Mouse (Mus musculus): ENCODE measurements around the gene Rsph3a. TPM values are rescaled to one million over a fixed set of nuclear protein-coding genes. Genes with fewer than 3 reads are reported as not detected.
"Not testable (repeated sequence)": the region's sequence is repeated elsewhere in the genome, so short reads cannot be mapped to it uniquely, and the experiment has no call there.

Gene Rsph3a
- 71.9 and 76.0 TPM in 2 replicates for polyA plus RNA-seq (2015; fragmentation: Nextera tagmentation; extraction: Ambion mirVana)

DNA sequence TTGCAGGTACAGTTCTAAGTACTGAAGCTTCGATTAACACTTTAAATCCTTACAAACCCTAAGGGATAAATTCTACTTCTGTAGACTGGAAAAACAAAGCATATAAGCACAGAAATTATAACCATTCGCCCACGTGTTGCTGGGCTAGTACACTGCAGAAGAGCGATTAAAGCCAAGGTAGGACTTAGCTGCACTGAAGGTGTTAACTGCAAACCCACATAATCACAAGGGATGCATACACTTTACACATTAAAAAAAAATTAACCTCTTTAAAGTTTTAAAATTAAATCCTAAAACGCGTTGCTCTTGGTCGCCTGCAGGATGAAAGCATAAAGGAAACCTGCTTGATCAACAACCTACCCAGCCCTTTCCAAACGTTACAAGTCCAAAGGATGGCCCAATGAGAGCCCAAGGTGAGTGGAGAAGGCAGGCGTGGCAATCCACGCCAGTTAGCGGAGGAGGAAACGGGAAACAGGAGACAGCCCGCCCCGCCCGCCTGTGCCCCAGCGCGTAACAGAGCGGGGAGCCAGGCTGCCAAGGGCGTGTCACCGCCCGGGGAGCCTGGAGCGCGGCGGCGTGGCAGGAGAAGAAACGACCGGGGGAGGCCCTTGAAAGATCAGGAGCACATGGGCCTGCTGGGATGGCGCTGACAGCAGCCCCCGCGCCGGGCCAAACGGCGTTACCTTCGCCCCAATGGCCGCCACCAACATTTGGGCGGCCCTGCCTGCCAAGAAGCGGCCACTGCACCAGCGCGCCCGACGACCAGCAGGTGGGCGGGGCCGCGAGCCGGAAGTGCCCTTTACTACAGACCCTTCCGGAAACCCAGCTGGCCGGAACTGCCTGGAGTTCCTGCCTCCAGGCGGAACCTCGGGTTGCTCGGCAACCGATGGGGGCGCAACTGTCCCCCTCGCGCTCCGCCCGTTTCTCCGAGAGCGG is at the start of gene Rsph3a:
Gene Rsph3a (plus strand): TSS at position 498 of the 936 bp plus-strand sequence.
- WGBS, result 4% methylated on average over 50 of the region's 58 CpGs
- ATAC-seq, result peak; percentile 98
- Histone ChIP-seq H3K27ac (ENCODE audit: low read length) (peak within 1 kb of the TSS; percentile 90), H3K9ac (ENCODE audit: low read depth, low read length) (peak within 1 kb of the TSS; percentile 75), H3K4me2 (ENCODE audit: low read length) (peak within 1 kb of the TSS; percentile 64), H3K4me3 (ENCODE audit: low read depth, low read length) (peak within 1 kb of the TSS; percentile 54)
- H3K9me3 ChIP-seq (replicated peaks; ENCODE audit: control insufficient read depth, low read length, poor library complexity, severe bottlenecking); H3K36me3 ChIP-seq (ENCODE audit: control insufficient read depth, insufficient read depth, low read length); H3K27me3 ChIP-seq (ENCODE audit: control insufficient read depth, insufficient read depth, low read depth, low read length); H3K4me1 ChIP-seq (ENCODE audit: control insufficient read depth, insufficient read depth, low read length): not testable (repeated sequence)

GRCm38 (mm10) chr17:7896047-7896635 is 49.3 kb upstream of the Rsph3a start:
- Histone ChIP-seq H3K36me3 (ENCODE audit: control insufficient read depth, insufficient read depth, low read length) (no peaks in the 10 kb centered on the region), H3K4me3 (ENCODE audit: low read depth, low read length) (no peak overlapping the region), H3K9me3 (replicated peaks; ENCODE audit: control insufficient read depth, low read length, poor library complexity, severe bottlenecking) (no peaks in the 10 kb centered on the region), H3K27me3 (ENCODE audit: control insufficient read depth, insufficient read depth, low read depth, low read length) (no peaks in the 10 kb centered on the region), H3K4me2 (ENCODE audit: low read length) (no peak overlapping the region), H3K9ac (ENCODE audit: low read depth, low read length) (no peak overlapping the region), H3K4me1 (ENCODE audit: control insufficient read depth, insufficient read depth, low read length) (no peaks in the 10 kb centered on the region), H3K27ac (ENCODE audit: low read length) (no peak overlapping the region)
- no peak for ATAC-seq
- 69% methylated on average over 10 of the region's 10 CpGs for WGBS

- Histone ChIP-seq H3K4me3 (ENCODE audit: low read depth, low read length) (no peak overlapping the region), H3K27me3 (ENCODE audit: control insufficient read depth, insufficient read depth, low read depth, low read length) (no peaks in the 10 kb centered on the region), H3K36me3 (ENCODE audit: control insufficient read depth, insufficient read depth, low read length) (no peaks in the 10 kb centered on the region), H3K4me1 (ENCODE audit: control insufficient read depth, insufficient read depth, low read length) (no peaks in the 10 kb centered on the region), H3K27ac (ENCODE audit: low read length) (no peak overlapping the region), H3K4me2 (ENCODE audit: low read length) (no peak overlapping the region), H3K9me3 (replicated peaks; ENCODE audit: control insufficient read depth, low read length, poor library complexity, severe bottlenecking) (no peaks in the 10 kb centered on the region), H3K9ac (ENCODE audit: low read depth, low read length) (no peak overlapping the region)
- ATAC-seq, result no peak
- WGBS, result 86% methylated on average over 11 of the region's 11 CpGs
These were observed 48.3 kb upstream of the Rsph3a start for GRCm38 (mm10) chr17:7897120-7897519.

GRCm38 (mm10) chr17:7897756-7898155 is 47.7 kb upstream of the Rsph3a start:
- 88% methylated on average over 4 of the region's 4 CpGs for WGBS

GRCm38 (mm10) chr17:7899233-7899632 is 46.2 kb upstream of the Rsph3a start:
- H3K9me3 ChIP-seq (replicated peaks; ENCODE audit: control insufficient read depth, low read length, poor library complexity, severe bottlenecking), result no peaks in the 10 kb centered on the region
- H3K4me1 ChIP-seq (ENCODE audit: control insufficient read depth, insufficient read depth, low read length), result no peaks in the 10 kb centered on the region
- H3K36me3 ChIP-seq (ENCODE audit: control insufficient read depth, insufficient read depth, low read length), result no peaks in the 10 kb centered on the region
- ATAC-seq, result no peak
- no peak overlapping the region for H3K4me3 ChIP-seq (ENCODE audit: low read depth, low read length)
- WGBS, result 86% methylated on average over 6 of the region's 6 CpGs
- no peak overlapping the region for H3K4me2 ChIP-seq (ENCODE audit: low read length)
- no peak overlapping the region for H3K27ac ChIP-seq (ENCODE audit: low read length)
- no peak overlapping the region for H3K9ac ChIP-seq (ENCODE audit: low read depth, low read length)
- H3K27me3 ChIP-seq (ENCODE audit: control insufficient read depth, insufficient read depth, low read depth, low read length), result no peaks in the 10 kb centered on the region

More at GRCm38 (mm10) chr17:7897756-7898155, 47.7 kb upstream of the Rsph3a start:
- ATAC-seq, result no peak
- H3K36me3 ChIP-seq (ENCODE audit: control insufficient read depth, insufficient read depth, low read length), result no peaks in the 10 kb centered on the region
- H3K4me3 ChIP-seq (ENCODE audit: low read depth, low read length), result no peak overlapping the region
- no peak overlapping the region for H3K27ac ChIP-seq (ENCODE audit: low read length)
- H3K4me2 ChIP-seq (ENCODE audit: low read length), result no peak overlapping the region
- H3K9ac ChIP-seq (ENCODE audit: low read depth, low read length), result no peak overlapping the region
- H3K4me1 ChIP-seq (ENCODE audit: control insufficient read depth, insufficient read depth, low read length), result no peaks in the 10 kb centered on the region
- no peaks in the 10 kb centered on the region for H3K9me3 ChIP-seq (replicated peaks; ENCODE audit: control insufficient read depth, low read length, poor library complexity, severe bottlenecking)
- H3K27me3 ChIP-seq (ENCODE audit: control insufficient read depth, insufficient read depth, low read depth, low read length), result no peaks in the 10 kb centered on the region

GRCm38 (mm10) chr17:7899961-7900360 is 45.5 kb upstream of the Rsph3a start:
- no peaks in the 10 kb centered on the region for H3K27me3 ChIP-seq (ENCODE audit: control insufficient read depth, insufficient read depth, low read depth, low read length)
- H3K27ac ChIP-seq (ENCODE audit: low read length), result no peak overlapping the region
- H3K9me3 ChIP-seq (replicated peaks; ENCODE audit: control insufficient read depth, low read length, poor library complexity, severe bottlenecking), result no peaks in the 10 kb centered on the region
- ATAC-seq, result no peak
- H3K4me1 ChIP-seq (ENCODE audit: control insufficient read depth, insufficient read depth, low read length), result no peaks in the 10 kb centered on the region
- WGBS, result 83% methylated on average over 4 of the region's 4 CpGs
- H3K4me3 ChIP-seq (ENCODE audit: low read depth, low read length), result no peak overlapping the region
- no peaks in the 10 kb centered on the region for H3K36me3 ChIP-seq (ENCODE audit: control insufficient read depth, insufficient read depth, low read length)
- H3K4me2 ChIP-seq (ENCODE audit: low read length), result no peak overlapping the region
- no peak overlapping the region for H3K9ac ChIP-seq (ENCODE audit: low read depth, low read length)

GRCm38 (mm10) chr17:7901536-7901935 is 43.9 kb upstream of the Rsph3a start:
- Histone ChIP-seq H3K4me2 (ENCODE audit: low read length) (no peak overlapping the region), H3K4me1 (ENCODE audit: control insufficient read depth, insufficient read depth, low read length) (no peaks in the 10 kb centered on the region), H3K9ac (ENCODE audit: low read depth, low read length) (no peak overlapping the region), H3K27me3 (ENCODE audit: control insufficient read depth, insufficient read depth, low read depth, low read length) (no peaks in the 10 kb centered on the region), H3K36me3 (ENCODE audit: control insufficient read depth, insufficient read depth, low read length) (no peaks in the 10 kb centered on the region), H3K9me3 (replicated peaks; ENCODE audit: control insufficient read depth, low read length, poor library complexity, severe bottlenecking) (no peaks in the 10 kb centered on the region), H3K27ac (ENCODE audit: low read length) (no peak overlapping the region), H3K4me3 (ENCODE audit: low read depth, low read length) (no peak overlapping the region)
- 82% methylated on average over 2 of the region's 2 CpGs for WGBS
- ATAC-seq, result no peak

DNA sequence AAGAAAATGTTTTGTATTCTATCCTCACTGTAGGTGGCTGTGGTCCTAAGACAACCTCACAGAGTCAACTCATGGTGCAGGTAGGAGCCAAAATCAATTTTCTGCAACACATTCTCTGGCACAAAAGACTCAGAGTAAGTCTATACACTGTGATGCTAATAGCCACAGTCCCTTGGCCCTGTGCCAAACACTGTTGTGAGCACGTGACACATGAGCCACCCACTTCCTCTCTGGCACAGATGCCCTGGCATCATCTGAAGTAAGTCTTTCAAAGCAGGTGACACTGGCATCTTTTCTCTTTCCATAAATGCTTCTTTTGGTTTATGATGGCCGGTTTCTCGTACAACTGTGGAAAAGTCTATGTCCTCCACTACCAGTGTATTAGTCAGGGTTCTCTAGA is 43.1 kb upstream of the Rsph3a start:
- Histone ChIP-seq H3K9me3 (replicated peaks; ENCODE audit: control insufficient read depth, low read length, poor library complexity, severe bottlenecking) (no peaks in the 10 kb centered on the region), H3K36me3 (ENCODE audit: control insufficient read depth, insufficient read depth, low read length) (no peaks in the 10 kb centered on the region), H3K4me1 (ENCODE audit: control insufficient read depth, insufficient read depth, low read length) (no peaks in the 10 kb centered on the region), H3K4me3 (ENCODE audit: low read depth, low read length) (no peak overlapping the region), H3K4me2 (ENCODE audit: low read length) (no peak overlapping the region), H3K27me3 (ENCODE audit: control insufficient read depth, insufficient read depth, low read depth, low read length) (no peaks in the 10 kb centered on the region), H3K27ac (ENCODE audit: low read length) (no peak overlapping the region), H3K9ac (ENCODE audit: low read depth, low read length) (no peak overlapping the region)
- no peak for ATAC-seq
- WGBS, result 74% methylated on average over 3 of the region's 3 CpGs

DNA sequence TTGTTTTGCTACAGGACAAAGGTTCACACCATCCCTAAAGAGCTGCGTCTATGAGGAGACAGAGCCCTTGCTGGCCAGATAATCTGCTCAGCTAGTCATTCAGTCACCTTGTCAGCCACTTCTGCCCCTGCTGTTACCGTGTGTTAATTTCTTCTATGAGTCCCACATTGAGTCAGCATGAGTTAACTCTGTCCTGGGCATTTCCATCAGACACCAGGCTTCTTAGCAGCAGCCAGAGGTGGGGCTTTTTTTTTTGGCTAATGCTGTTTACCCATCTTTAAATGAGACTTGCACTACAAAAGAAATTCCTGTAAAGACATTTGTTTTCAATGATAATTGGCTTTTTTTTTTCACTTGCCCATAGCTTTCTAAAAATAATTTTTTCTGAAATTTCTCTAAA is 40.4 kb upstream of the Rsph3a start:
- no peak for ATAC-seq
- no peaks in the 10 kb centered on the region for H3K9me3 ChIP-seq (replicated peaks; ENCODE audit: control insufficient read depth, low read length, poor library complexity, severe bottlenecking)
- no peak overlapping the region for H3K27ac ChIP-seq (ENCODE audit: low read length)
- no peak overlapping the region for H3K9ac ChIP-seq (ENCODE audit: low read depth, low read length)
- no peak overlapping the region for H3K4me2 ChIP-seq (ENCODE audit: low read length)
- H3K4me1 ChIP-seq (ENCODE audit: control insufficient read depth, insufficient read depth, low read length), result no peaks in the 10 kb centered on the region
- no peaks in the 10 kb centered on the region for H3K36me3 ChIP-seq (ENCODE audit: control insufficient read depth, insufficient read depth, low read length)
- H3K4me3 ChIP-seq (ENCODE audit: low read depth, low read length), result no peak overlapping the region
- WGBS, result 20% methylated on average over 2 of the region's 2 CpGs
- H3K27me3 ChIP-seq (ENCODE audit: control insufficient read depth, insufficient read depth, low read depth, low read length), result no peaks in the 10 kb centered on the region
